Mouse (Mus musculus): ENCODE results near the gene Hmga1.

DNA sequence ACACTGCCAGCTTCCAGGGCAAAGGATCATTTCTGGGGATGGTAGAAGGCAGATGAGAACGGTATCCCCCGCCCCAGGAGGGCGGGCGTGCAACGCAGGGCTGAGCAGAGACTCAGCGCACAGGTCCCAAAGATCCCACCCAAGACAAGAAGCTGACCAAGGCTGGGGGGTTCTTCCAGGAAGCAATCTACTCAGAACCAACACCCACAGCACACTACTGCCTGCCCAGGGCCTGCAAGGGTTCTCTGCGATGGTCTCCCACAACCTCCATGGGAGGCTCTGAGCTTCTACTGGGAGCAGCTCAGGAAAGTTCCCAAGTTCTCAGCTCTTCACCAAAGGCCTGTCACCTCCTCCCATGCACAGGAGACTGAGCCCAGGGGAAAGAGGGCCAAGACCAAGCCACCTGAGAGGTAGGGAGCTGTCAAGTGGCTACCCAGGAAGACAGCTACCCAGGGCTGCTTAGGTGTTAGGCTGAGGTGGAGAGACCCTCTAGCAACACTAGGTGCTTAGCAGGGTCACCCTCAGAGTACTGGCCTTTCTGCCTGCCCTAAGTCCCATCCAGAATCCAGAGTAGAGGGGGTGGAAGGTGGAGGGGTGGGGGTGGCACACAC, 45.1 kb upstream of the Hmga1 start:
- TF ChIP-seq CTCF (IDR thresholded peaks at IDR 0.05; ENCODE audit: low read depth, low read length) (no peak), GATA1 (IDR thresholded peaks at IDR 0.05; ENCODE audit: borderline replicate concordance, low read length) (no peak)
